Mouse (Mus musculus): ENCODE measurements around the gene Rheb. TPM values are rescaled to one million over a fixed set of nuclear protein-coding genes. Genes with fewer than 3 reads are reported as not detected.

Rheb gene
- polyA plus RNA-seq (2014; fragmentation: Nextera tagmentation; extraction: Ambion mirVana) = 215 and 247 TPM in 2 replicates

GRCm38 (mm10) chr5:24842274-24843102 lies at the start of gene Rheb:
Rheb (minus strand) TSS chr5:24842624.
- under 1% methylated on average over 89 of the region's 92 CpGs for WGBS
- Histone ChIP-seq H3K4me3 (ENCODE audit: low read length) (peak within 1 kb of the TSS; percentile 84), H3K27ac (ENCODE audit: low read depth, low read length) (peak within 1 kb of the TSS; percentile 100), H3K9ac (ENCODE audit: low read depth, low read length) (peak within 1 kb of the TSS; percentile 93), H3K4me1 (ENCODE audit: control insufficient read depth, insufficient read depth, low read length) (peaks cover 21% of the 10 kb centered on the region), H3K9me3 (ENCODE audit: control insufficient read depth, low read length) (no peaks in the 10 kb centered on the region), H3K4me2 (replicated peaks; ENCODE audit: low read depth, low read length) (peak within 1 kb of the TSS; percentile 83), H3K36me3 (ENCODE audit: control insufficient read depth, insufficient read depth, low read length) (no peaks in the 10 kb centered on the region), H3K27me3 (ENCODE audit: control insufficient read depth, insufficient read depth, low read length) (no peaks in the 10 kb centered on the region)
- ATAC-seq (ENCODE audit: low FRiP score, low TSS enrichment) = peak; percentile 98

GRCm38 (mm10) chr5:24889860-24890259 lies 47.4 kb upstream of the Rheb start:
- Histone ChIP-seq H3K9me3 (ENCODE audit: control insufficient read depth, low read length) (no peaks in the 10 kb centered on the region), H3K36me3 (ENCODE audit: control insufficient read depth, insufficient read depth, low read length) (peaks cover 10% of the 10 kb centered on the region; the same call in 1 of the 2 replicates), H3K27ac (ENCODE audit: low read depth, low read length) (no peak overlapping the region), H3K9ac (ENCODE audit: low read depth, low read length) (no peak overlapping the region), H3K4me1 (ENCODE audit: control insufficient read depth, insufficient read depth, low read length) (0 out of 2 replicates have a peak, but pooled peaks cover 4% of the 10 kb centered on the region), H3K4me2 (replicated peaks; ENCODE audit: low read depth, low read length) (no peak overlapping the region), H3K4me3 (ENCODE audit: low read length) (no peak overlapping the region), H3K27me3 (ENCODE audit: control insufficient read depth, insufficient read depth, low read length) (no peaks in the 10 kb centered on the region)
- WGBS = 39% methylated on average over 9 of the region's 9 CpGs
- ATAC-seq (ENCODE audit: low FRiP score, low TSS enrichment) = no peak

GRCm38 (mm10) chr5:24888874-24889591 lies 46.6 kb upstream of the Rheb start:
- WGBS = 80% methylated on average over 11 of the region's 11 CpGs
- no peak overlapping the region for H3K4me3 ChIP-seq (ENCODE audit: low read length)

DNA sequence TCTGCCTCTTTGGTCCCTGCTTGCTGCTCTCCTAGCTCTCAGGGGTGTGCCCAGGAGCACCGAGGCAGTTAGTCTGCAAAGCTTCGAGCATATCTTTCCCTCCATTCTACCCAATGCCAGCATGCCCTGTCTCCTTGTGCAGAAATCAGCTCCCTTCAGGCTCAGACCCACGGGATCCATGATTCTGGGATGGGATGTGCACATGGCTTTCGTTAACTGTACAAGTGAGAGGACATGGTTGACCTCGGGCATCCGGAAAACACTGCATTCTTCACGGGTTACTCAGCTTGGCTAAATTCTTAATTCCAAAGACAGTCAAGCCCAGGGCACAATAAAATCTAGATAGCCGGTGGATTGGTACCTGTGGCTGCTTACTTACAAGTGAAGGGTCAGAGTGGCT lies 44.8 kb upstream of the Rheb start:
- 89% methylated on average over 8 of the region's 8 CpGs for WGBS

More at GRCm38 (mm10) chr5:24888874-24889591, 46.6 kb upstream of the Rheb start:
- H3K27ac ChIP-seq (ENCODE audit: low read depth, low read length) = no peak overlapping the region
- no peak for ATAC-seq (ENCODE audit: low FRiP score, low TSS enrichment)
- no peaks in the 10 kb centered on the region for H3K27me3 ChIP-seq (ENCODE audit: control insufficient read depth, insufficient read depth, low read length)
- 0 out of 2 replicates have a peak, but pooled peaks cover 4% of the 10 kb centered on the region for H3K4me1 ChIP-seq (ENCODE audit: control insufficient read depth, insufficient read depth, low read length)
- no peaks in the 10 kb centered on the region for H3K9me3 ChIP-seq (ENCODE audit: control insufficient read depth, low read length)
- H3K4me2 ChIP-seq (replicated peaks; ENCODE audit: low read depth, low read length) = no peak overlapping the region
- H3K9ac ChIP-seq (ENCODE audit: low read depth, low read length) = no peak overlapping the region
- H3K36me3 ChIP-seq (ENCODE audit: control insufficient read depth, insufficient read depth, low read length) = peaks cover 10% of the 10 kb centered on the region; the same call in 1 of the 2 replicates

GRCm38 (mm10) chr5:24878713-24879112 lies 36.3 kb upstream of the Rheb start:
- ATAC-seq (ENCODE audit: low FRiP score, low TSS enrichment) = no peak
- 60% methylated on average over 4 of the region's 4 CpGs for WGBS
- Histone ChIP-seq H3K27me3 (ENCODE audit: control insufficient read depth, insufficient read depth, low read length) (no peaks in the 10 kb centered on the region), H3K36me3 (ENCODE audit: control insufficient read depth, insufficient read depth, low read length) (peaks cover 22% of the 10 kb centered on the region; the same call in 1 of the 2 replicates), H3K9ac (ENCODE audit: low read depth, low read length) (no peak overlapping the region), H3K4me3 (ENCODE audit: low read length) (no peak overlapping the region), H3K9me3 (ENCODE audit: control insufficient read depth, low read length) (no peaks in the 10 kb centered on the region; the same call in 1 of the 2 replicates), H3K4me1 (ENCODE audit: control insufficient read depth, insufficient read depth, low read length) (no peaks in the 10 kb centered on the region), H3K27ac (ENCODE audit: low read depth, low read length) (no peak overlapping the region), H3K4me2 (replicated peaks; ENCODE audit: low read depth, low read length) (no peak overlapping the region)

More for the DNA sequence above, 44.8 kb upstream of the Rheb start:
- no peak overlapping the region for H3K9ac ChIP-seq (ENCODE audit: low read depth, low read length)
- ATAC-seq (ENCODE audit: low FRiP score, low TSS enrichment) = no peak
- H3K27me3 ChIP-seq (ENCODE audit: control insufficient read depth, insufficient read depth, low read length) = no peaks in the 10 kb centered on the region
- H3K4me2 ChIP-seq (replicated peaks; ENCODE audit: low read depth, low read length) = no peak overlapping the region
- H3K27ac ChIP-seq (ENCODE audit: low read depth, low read length) = no peak overlapping the region
- peaks cover 13% of the 10 kb centered on the region; the same call in 1 of the 2 replicates for H3K36me3 ChIP-seq (ENCODE audit: control insufficient read depth, insufficient read depth, low read length)
- no peaks in the 10 kb centered on the region for H3K4me1 ChIP-seq (ENCODE audit: control insufficient read depth, insufficient read depth, low read length)
- no peaks in the 10 kb centered on the region for H3K9me3 ChIP-seq (ENCODE audit: control insufficient read depth, low read length)
- H3K4me3 ChIP-seq (ENCODE audit: low read length) = no peak overlapping the region

DNA sequence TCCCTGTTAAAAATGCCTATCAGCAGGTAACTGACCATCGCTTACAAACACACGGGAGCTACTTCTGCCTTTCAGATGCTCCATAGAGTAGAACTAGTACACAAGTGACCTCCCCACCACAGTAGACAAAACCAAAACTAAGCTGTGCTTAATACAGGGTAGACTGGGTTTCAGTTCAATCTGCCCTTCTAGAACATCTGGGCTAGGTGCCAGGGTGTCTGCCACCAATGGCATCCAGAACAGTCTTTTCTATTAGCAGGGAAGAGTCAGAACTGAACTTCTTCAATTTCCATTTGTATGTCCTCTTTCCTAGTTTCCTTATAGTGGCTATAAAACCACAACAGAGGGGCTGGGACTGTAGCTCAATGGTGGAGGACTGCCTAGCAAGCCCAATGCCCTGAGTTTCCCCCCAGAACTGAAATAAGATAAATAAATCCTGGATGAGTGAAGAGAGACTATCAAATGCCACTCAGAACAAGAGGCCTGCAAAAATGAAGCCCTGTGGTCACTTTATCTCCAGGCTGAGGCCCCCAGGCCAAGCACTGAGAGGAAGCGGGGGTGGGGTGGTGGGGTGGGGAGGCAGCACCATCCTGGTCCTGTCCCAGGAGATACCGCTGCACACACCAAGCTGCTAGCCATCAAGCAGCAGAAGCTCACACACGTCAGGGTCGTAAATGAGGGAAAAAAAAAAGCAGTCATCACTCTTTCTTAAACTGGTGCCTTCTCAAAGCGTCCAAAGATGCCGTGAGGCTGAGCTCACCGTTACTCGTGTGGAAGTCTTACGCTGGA lies 35.6 kb upstream of the Rheb start:
- Histone ChIP-seq H3K4me3 (ENCODE audit: low read length) (no peak overlapping the region), H3K27me3 (ENCODE audit: control insufficient read depth, insufficient read depth, low read length) (no peaks in the 10 kb centered on the region), H3K4me2 (replicated peaks; ENCODE audit: low read depth, low read length) (no peak overlapping the region), H3K36me3 (ENCODE audit: control insufficient read depth, insufficient read depth, low read length) (peaks cover 22% of the 10 kb centered on the region; the same call in 1 of the 2 replicates), H3K9me3 (ENCODE audit: control insufficient read depth, low read length) (no peaks in the 10 kb centered on the region; the same call in 1 of the 2 replicates), H3K9ac (ENCODE audit: low read depth, low read length) (no peak overlapping the region), H3K4me1 (ENCODE audit: control insufficient read depth, insufficient read depth, low read length) (no peaks in the 10 kb centered on the region), H3K27ac (ENCODE audit: low read depth, low read length) (no peak overlapping the region)
- WGBS = 49% methylated on average over 11 of the region's 11 CpGs
- ATAC-seq (ENCODE audit: low FRiP score, low TSS enrichment) = no peak

- H3K9ac ChIP-seq (ENCODE audit: low read depth, low read length) = no peak overlapping the region
- no peaks in the 10 kb centered on the region; the same call in 1 of the 2 replicates for H3K9me3 ChIP-seq (ENCODE audit: control insufficient read depth, low read length)
- H3K36me3 ChIP-seq (ENCODE audit: control insufficient read depth, insufficient read depth, low read length) = peaks cover 19% of the 10 kb centered on the region; the same call in 1 of the 2 replicates
- no peaks in the 10 kb centered on the region for H3K27me3 ChIP-seq (ENCODE audit: control insufficient read depth, insufficient read depth, low read length)
- no peaks in the 10 kb centered on the region for H3K4me1 ChIP-seq (ENCODE audit: control insufficient read depth, insufficient read depth, low read length)
- no peak overlapping the region for H3K27ac ChIP-seq (ENCODE audit: low read depth, low read length)
- ATAC-seq (ENCODE audit: low FRiP score, low TSS enrichment) = no peak
- whole genome bisulfite sequencing = 91% methylated on average over 9 of the region's 9 CpGs
- no peak overlapping the region for H3K4me2 ChIP-seq (replicated peaks; ENCODE audit: low read depth, low read length)
- H3K4me3 ChIP-seq (ENCODE audit: low read length) = no peak overlapping the region
These were observed 34.2 kb upstream of the Rheb start for GRCm38 (mm10) chr5:24876653-24877052.

DNA sequence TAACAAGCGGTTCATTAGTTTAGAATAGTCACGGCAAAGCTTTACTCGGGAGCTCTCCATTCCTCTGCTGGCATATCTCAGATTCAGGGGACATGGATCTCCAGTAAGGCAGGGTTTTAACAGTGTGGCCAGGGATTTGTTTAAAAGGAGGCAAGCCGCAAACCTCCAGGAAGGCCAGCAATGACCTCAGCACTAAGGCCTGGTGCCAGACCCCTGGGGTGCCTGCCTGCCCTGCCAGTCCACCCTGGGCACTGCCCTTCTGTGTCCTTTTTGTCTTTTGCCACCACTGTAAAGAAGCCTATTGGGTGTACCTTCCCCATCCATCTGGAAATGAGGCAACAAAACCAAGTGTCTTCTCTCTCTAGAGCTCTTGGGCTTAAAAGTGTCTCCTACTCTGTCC lies 31.7 kb upstream of the Rheb start:
- Histone ChIP-seq H3K4me1 (ENCODE audit: control insufficient read depth, insufficient read depth, low read length) (no peaks in the 10 kb centered on the region), H3K9me3 (ENCODE audit: control insufficient read depth, low read length) (no peaks in the 10 kb centered on the region), H3K27me3 (ENCODE audit: control insufficient read depth, insufficient read depth, low read length) (no peaks in the 10 kb centered on the region), H3K9ac (ENCODE audit: low read depth, low read length) (no peak overlapping the region), H3K36me3 (ENCODE audit: control insufficient read depth, insufficient read depth, low read length) (peaks cover 11% of the 10 kb centered on the region; the same call in 1 of the 2 replicates), H3K4me3 (ENCODE audit: low read length) (no peak overlapping the region), H3K4me2 (replicated peaks; ENCODE audit: low read depth, low read length) (no peak overlapping the region), H3K27ac (ENCODE audit: low read depth, low read length) (no peak overlapping the region)
- ATAC-seq (ENCODE audit: low FRiP score, low TSS enrichment) = no peak
- WGBS = 89% methylated on average over 4 of the region's 4 CpGs

Measured in kidney, embryonic 14.5 days (tissue).